Mouse (Mus musculus) neural tube, embryonic 11.5 days (tissue): Measurements from ENCODE around the gene Fkbpl. TPM values are rescaled to one million over a fixed set of nuclear protein-coding genes. Genes with fewer than 3 reads are reported as not detected.

Source experiments
- ATAC-seq: fragments of 200-750 bp; cut with Nextera tagmentation; 2 replicates; pipeline ENCODE4 v1.8.0; 2017; ENCODE audit warnings: moderate number of reproducible peaks, mild to moderate bottlenecking, moderate TSS enrichment, moderate library complexity; ENCODE audit not compliant: insufficient read depth, low FRiP score, low TSS enrichment
- DNase-seq: peaks from one replicate; pipeline ENCODE4 v3.0.0-alpha.2; 2015; ENCODE audit warnings: low spot score
- H3K27ac ChIP-seq: fragments of 300-500 bp; sonication (generic); 2 replicates; pipeline ENCODE4 v1.5.1; 2014; ENCODE audit warnings: low read depth, mild to moderate bottlenecking, low read length
- H3K27me3 ChIP-seq: fragments of 300-500 bp; sonication (generic); 2 replicates; pipeline ENCODE4 v1.6.1; 2014; ENCODE audit warnings: mild to moderate bottlenecking, low read length, mixed read lengths; ENCODE audit not compliant: control insufficient read depth, insufficient read depth
- H3K36me3 ChIP-seq: fragments of 300-500 bp; sonication (generic); 2 replicates; pipeline ENCODE4 v1.6.1; 2014; ENCODE audit warnings: mild to moderate bottlenecking, low read length, moderate library complexity, mixed read lengths; ENCODE audit not compliant: control insufficient read depth, insufficient read depth
- H3K4me1 ChIP-seq: fragments of 300-500 bp; sonication (generic); 2 replicates; pipeline ENCODE4 v1.6.1; 2014; ENCODE audit warnings: low read length, mixed read lengths; ENCODE audit not compliant: control insufficient read depth, insufficient read depth
- H3K4me2 ChIP-seq: fragments of 300-500 bp; sonication (generic); 2 replicates; pipeline ENCODE4 v1.6.1; 2014; ENCODE audit warnings: low read depth, mild to moderate bottlenecking, moderate library complexity
- H3K4me3 ChIP-seq: fragments of 300-500 bp; sonication (generic); 2 replicates; pipeline ENCODE4 v1.5.1; 2014; ENCODE audit warnings: low read depth, low read length
- H3K9ac ChIP-seq: fragments of 300-500 bp; sonication (generic); 2 replicates; pipeline ENCODE4 v1.6.1; 2014; ENCODE audit warnings: mild to moderate bottlenecking, low read length
- H3K9me3 ChIP-seq: fragments of 300-500 bp; sonication (generic); 2 replicates; pipeline ENCODE4 v1.6.1; 2016; ENCODE audit warnings: low read length; ENCODE audit not compliant: control insufficient read depth
- WGBS: fragments of 180-500 bp; shearing (Covaris S2); extraction: QIAGEN DNeasy Blood & Tissue Kit; methylation state at CpG from one replicate; pipeline ENCODE4 v1.1.7; 2014; 5-methylcytosine and 5-hydroxymethylcytosine counted together
- polyA plus RNA-seq: library from polyadenylated mRNA; unstranded; fragments of >200 nt; fragmentation: Nextera tagmentation; extraction: Ambion mirVana; gene quantifications from 2 replicates; pipeline ENCODE4 v1.2.1, GENCODE M21; 2014

Fkbpl gene
- polyA plus RNA-seq, 1 experiment from 2014 or later: 15.5 TPM

- Histone ChIP-seq H3K9me3 (no peaks in the 10 kb centered on the region), H3K9ac (no peak overlapping the region), H3K4me3 (no peak overlapping the region), H3K27ac (no peak overlapping the region), H3K4me2 (no peak overlapping the region), H3K36me3 (no peaks in the 10 kb centered on the region), H3K27me3 (peaks cover 43% of the 10 kb centered on the region), H3K4me1 (peaks cover 5% of the 10 kb centered on the region; the same call in 1 of the 2 replicates)
- DNase-seq (no peak), ATAC-seq (no peak)
- 85% methylated on average over 7 of the region's 7 CpGs for WGBS
These were observed 28.6 kb downstream of the Fkbpl start for GRCm38 (mm10) chr17:34673139-34673538.

DNA sequence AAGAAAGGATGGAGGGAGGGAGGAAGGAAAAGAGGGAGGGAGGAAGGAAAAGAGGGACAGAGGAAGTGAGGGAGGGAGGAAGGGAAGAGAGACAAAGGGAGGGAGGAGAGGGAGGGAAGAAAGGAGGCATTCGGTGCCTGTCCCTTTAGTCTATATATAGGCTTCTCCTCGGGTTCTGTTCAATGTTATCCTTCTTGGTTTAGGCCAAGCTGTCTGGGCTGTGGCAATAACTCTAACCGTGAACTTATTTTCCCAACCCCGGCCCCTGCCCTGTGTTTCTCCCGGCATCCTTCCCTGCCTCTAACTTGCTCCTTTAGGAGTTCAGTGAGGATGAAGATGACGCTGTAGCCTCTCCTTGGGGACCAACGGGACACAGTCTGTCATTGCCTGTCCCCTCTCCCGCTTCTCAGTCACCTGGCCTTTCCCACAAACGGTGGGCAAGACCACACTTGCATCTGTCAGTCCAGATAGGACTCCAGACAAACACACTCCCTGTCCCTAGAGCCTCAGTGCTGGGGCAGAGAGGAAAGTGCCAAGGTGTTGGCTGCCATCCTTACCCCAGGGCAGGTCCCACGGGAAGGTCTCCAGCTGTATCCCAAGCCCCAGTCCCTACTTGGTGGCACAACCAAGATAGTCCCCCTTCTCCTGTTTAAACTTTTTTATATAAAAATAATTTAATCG lies 30.1 kb downstream of the Fkbpl start:
- Histone ChIP-seq H3K4me2 (no peak overlapping the region), H3K36me3 (no peaks in the 10 kb centered on the region), H3K4me1 (peaks cover 5% of the 10 kb centered on the region; the same call in 1 of the 2 replicates), H3K27me3 (peaks cover 42% of the 10 kb centered on the region), H3K27ac (no peak overlapping the region), H3K4me3 (no peak overlapping the region), H3K9me3 (no peaks in the 10 kb centered on the region), H3K9ac (no peak overlapping the region)
- ATAC-seq (no peak), DNase-seq (no peak)
- 67% methylated on average over 11 of the region's 11 CpGs for WGBS

GRCm38 (mm10) chr17:34675205-34676092 lies 30.9 kb downstream of the Fkbpl start:
- H3K36me3 ChIP-seq: no peaks in the 10 kb centered on the region
- peaks cover 34% of the 10 kb centered on the region for H3K27me3 ChIP-seq
- no peak for DNase-seq
- H3K27ac ChIP-seq: no peak overlapping the region
- no peak overlapping the region for H3K4me2 ChIP-seq
- no peak for ATAC-seq
- H3K4me3 ChIP-seq: no peak overlapping the region
- H3K9me3 ChIP-seq: no peaks in the 10 kb centered on the region
- peaks cover 5% of the 10 kb centered on the region; the same call in 1 of the 2 replicates for H3K4me1 ChIP-seq
- H3K9ac ChIP-seq: no peak overlapping the region
- WGBS: 82% methylated on average over 13 of the region's 13 CpGs

- Histone ChIP-seq H3K27ac (no peak overlapping the region), H3K9me3 (no peaks in the 10 kb centered on the region), H3K4me1 (peaks cover 5% of the 10 kb centered on the region; the same call in 1 of the 2 replicates), H3K4me3 (no peak overlapping the region), H3K27me3 (peaks cover 28% of the 10 kb centered on the region), H3K36me3 (no peaks in the 10 kb centered on the region), H3K9ac (no peak overlapping the region), H3K4me2 (no peak overlapping the region)
- ATAC-seq (no peak), DNase-seq (no peak)
- WGBS: 81% methylated on average over 6 of the region's 6 CpGs
These were observed 31.5 kb downstream of the Fkbpl start for GRCm38 (mm10) chr17:34676093-34676460.

- ATAC-seq (no peak), DNase-seq (no peak)
- Histone ChIP-seq H3K9me3 (no peaks in the 10 kb centered on the region), H3K4me2 (no peak overlapping the region), H3K4me3 (no peak overlapping the region), H3K36me3 (no peaks in the 10 kb centered on the region), H3K4me1 (0 out of 2 replicates have a peak, but pooled peaks cover 2% of the 10 kb centered on the region), H3K9ac (no peak overlapping the region), H3K27ac (no peak overlapping the region), H3K27me3 (peaks cover 22% of the 10 kb centered on the region)
- 80% methylated on average over 12 of the region's 12 CpGs for WGBS
These were observed 32.1 kb downstream of the Fkbpl start for GRCm38 (mm10) chr17:34676671-34677070.

DNA sequence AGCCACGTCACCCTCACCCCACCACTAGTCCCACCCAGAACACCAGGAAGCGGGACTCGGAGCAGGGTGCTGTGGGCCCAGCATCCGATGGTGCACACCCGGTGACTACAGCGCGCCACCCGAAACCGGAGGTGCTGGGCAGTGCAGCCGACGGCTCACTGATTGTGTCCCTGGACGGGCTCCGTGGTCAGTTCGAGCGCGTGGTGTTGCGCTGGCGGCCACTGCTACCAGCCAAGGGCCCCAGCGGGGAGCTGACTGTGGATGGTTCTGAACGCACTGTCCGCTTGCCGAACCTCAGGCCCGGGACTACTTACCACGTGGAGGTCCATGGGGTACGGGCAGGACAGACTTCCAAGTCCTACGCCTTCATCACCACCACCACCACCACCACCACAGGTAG lies 35.6 kb downstream of the Fkbpl start:
- no peaks in the 10 kb centered on the region for H3K4me1 ChIP-seq
- no peak for ATAC-seq
- no peak overlapping the region for H3K27ac ChIP-seq
- H3K4me3 ChIP-seq: no peak overlapping the region
- H3K27me3 ChIP-seq: no peaks in the 10 kb centered on the region
- no peak overlapping the region for H3K9ac ChIP-seq
- H3K9me3 ChIP-seq: no peaks in the 10 kb centered on the region
- H3K4me2 ChIP-seq: no peak overlapping the region
- no peak for DNase-seq
- 84% methylated on average over 26 of the region's 26 CpGs for WGBS
- no peaks in the 10 kb centered on the region for H3K36me3 ChIP-seq

GRCm38 (mm10) chr17:34680621-34681020 lies 36.1 kb downstream of the Fkbpl start:
- Histone ChIP-seq H3K4me2 (no peak overlapping the region), H3K9ac (no peak overlapping the region), H3K4me3 (no peak overlapping the region), H3K9me3 (no peaks in the 10 kb centered on the region), H3K4me1 (no peaks in the 10 kb centered on the region), H3K36me3 (no peaks in the 10 kb centered on the region), H3K27ac (no peak overlapping the region), H3K27me3 (no peaks in the 10 kb centered on the region)
- 95% methylated on average over 4 of the region's 4 CpGs for WGBS
- ATAC-seq: no peak
- DNase-seq: no peak

- Histone ChIP-seq H3K4me1 (no peaks in the 10 kb centered on the region), H3K27ac (no peak overlapping the region), H3K36me3 (no peaks in the 10 kb centered on the region), H3K4me2 (no peak overlapping the region), H3K9ac (no peak overlapping the region), H3K9me3 (no peaks in the 10 kb centered on the region), H3K4me3 (no peak overlapping the region), H3K27me3 (no peaks in the 10 kb centered on the region)
- DNase-seq (no peak), ATAC-seq (no peak)
- 79% methylated on average over 17 of the region's 17 CpGs for WGBS
These were observed 36.6 kb downstream of the Fkbpl start for GRCm38 (mm10) chr17:34681132-34681571.
